Mouse (Mus musculus): ENCODE results near the gene Zbtb38. TPM values are rescaled to one million over a fixed set of nuclear protein-coding genes. Genes with fewer than 3 reads are reported as not detected.

The Zbtb38 gene
- polyA plus RNA-seq, 1 experiment from 2014 or later: 20.5 TPM

- no peaks in the 10 kb centered on the region for H3K9me3 ChIP-seq (ENCODE audit: control insufficient read depth, low read length)
- H3K4me1 ChIP-seq (ENCODE audit: control insufficient read depth, insufficient read depth, low read length): peaks cover 11% of the 10 kb centered on the region; the same call in 1 of the 2 replicates
- H3K4me3 ChIP-seq (ENCODE audit: low read length): no peak overlapping the region
- H3K27me3 ChIP-seq (ENCODE audit: control insufficient read depth, insufficient read depth, low read length): no peaks in the 10 kb centered on the region
- H3K4me2 ChIP-seq (replicated peaks; ENCODE audit: low read depth, low read length): no peak overlapping the region; the same call in 1 of the 2 replicates
- H3K36me3 ChIP-seq (ENCODE audit: control insufficient read depth, insufficient read depth, low read length): no peaks in the 10 kb centered on the region
- 68% methylated on average over 10 of the region's 10 CpGs for WGBS
- H3K9ac ChIP-seq (ENCODE audit: low read depth, low read length): no peak overlapping the region
- no peak for ATAC-seq (ENCODE audit: low FRiP score, low TSS enrichment)
- no peak overlapping the region for H3K27ac ChIP-seq (ENCODE audit: low read depth, low read length)
These were observed 35.2 kb upstream of the Zbtb38 start for GRCm38 (mm10) chr9:96787797-96788196.

- H3K36me3 ChIP-seq (ENCODE audit: control insufficient read depth, insufficient read depth, low read length): no peaks in the 10 kb centered on the region
- no peaks in the 10 kb centered on the region for H3K9me3 ChIP-seq (ENCODE audit: control insufficient read depth, low read length)
- ATAC-seq (ENCODE audit: low FRiP score, low TSS enrichment): peak; percentile 70
- H3K4me2 ChIP-seq (replicated peaks; ENCODE audit: low read depth, low read length): no peak overlapping the region
- H3K4me1 ChIP-seq (ENCODE audit: control insufficient read depth, insufficient read depth, low read length): peaks cover 11% of the 10 kb centered on the region; the same call in 1 of the 2 replicates
- no peak overlapping the region for H3K9ac ChIP-seq (ENCODE audit: low read depth, low read length)
- H3K4me3 ChIP-seq (ENCODE audit: low read length): no peak overlapping the region
- 25% methylated on average over 9 of the region's 9 CpGs for WGBS
- H3K27me3 ChIP-seq (ENCODE audit: control insufficient read depth, insufficient read depth, low read length): no peaks in the 10 kb centered on the region
- H3K27ac ChIP-seq (ENCODE audit: low read depth, low read length): peak overlapping the region; percentile 20; the same call in 1 of the 2 replicates
These were observed 33.3 kb upstream of the Zbtb38 start for GRCm38 (mm10) chr9:96785871-96786342.

DNA sequence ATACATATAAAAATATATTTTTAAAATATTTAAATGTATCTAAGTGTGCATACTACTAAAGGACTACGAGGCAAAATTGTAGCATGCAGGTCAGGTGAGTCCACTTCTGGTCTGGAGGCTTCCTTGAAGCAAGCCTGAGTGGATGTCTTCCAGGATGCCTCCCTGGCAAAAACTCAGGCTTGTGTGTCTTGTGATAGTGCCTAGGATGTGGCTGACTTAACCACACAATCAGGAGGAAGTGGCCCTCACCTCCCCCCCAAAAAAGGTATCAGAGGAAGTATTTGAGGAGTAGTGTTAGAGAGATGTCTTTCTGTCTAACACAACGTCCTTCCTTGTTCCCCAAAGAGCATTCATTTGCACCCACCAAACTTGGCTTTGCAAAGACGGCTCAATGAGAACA is 32.6 kb upstream of the Zbtb38 start:
- no peaks in the 10 kb centered on the region for H3K27me3 ChIP-seq (ENCODE audit: control insufficient read depth, insufficient read depth, low read length)
- H3K36me3 ChIP-seq (ENCODE audit: control insufficient read depth, insufficient read depth, low read length): no peaks in the 10 kb centered on the region
- ATAC-seq (ENCODE audit: low FRiP score, low TSS enrichment): no peak
- H3K9me3 ChIP-seq (ENCODE audit: control insufficient read depth, low read length): no peaks in the 10 kb centered on the region
- H3K9ac ChIP-seq (ENCODE audit: low read depth, low read length): no peak overlapping the region
- no peak overlapping the region for H3K4me3 ChIP-seq (ENCODE audit: low read length)
- peak overlapping the region; percentile 20; the same call in 1 of the 2 replicates for H3K27ac ChIP-seq (ENCODE audit: low read depth, low read length)
- peaks cover 11% of the 10 kb centered on the region; the same call in 1 of the 2 replicates for H3K4me1 ChIP-seq (ENCODE audit: control insufficient read depth, insufficient read depth, low read length)
- H3K4me2 ChIP-seq (replicated peaks; ENCODE audit: low read depth, low read length): no peak overlapping the region
- 68% methylated on average over 3 of the region's 3 CpGs for WGBS

- 87% methylated on average over 9 of the region's 9 CpGs for WGBS
- no peaks in the 10 kb centered on the region for H3K36me3 ChIP-seq (ENCODE audit: control insufficient read depth, insufficient read depth, low read length)
- H3K4me1 ChIP-seq (ENCODE audit: control insufficient read depth, insufficient read depth, low read length): peaks cover 11% of the 10 kb centered on the region; the same call in 1 of the 2 replicates
- no peak for ATAC-seq (ENCODE audit: low FRiP score, low TSS enrichment)
- H3K4me2 ChIP-seq (replicated peaks; ENCODE audit: low read depth, low read length): no peak overlapping the region
- H3K4me3 ChIP-seq (ENCODE audit: low read length): no peak overlapping the region
- no peaks in the 10 kb centered on the region for H3K27me3 ChIP-seq (ENCODE audit: control insufficient read depth, insufficient read depth, low read length)
- H3K9me3 ChIP-seq (ENCODE audit: control insufficient read depth, low read length): no peaks in the 10 kb centered on the region
- H3K27ac ChIP-seq (ENCODE audit: low read depth, low read length): no peak overlapping the region
- no peak overlapping the region for H3K9ac ChIP-seq (ENCODE audit: low read depth, low read length)
These were observed 31.0 kb upstream of the Zbtb38 start for GRCm38 (mm10) chr9:96783667-96784066.

GRCm38 (mm10) chr9:96783258-96783657 is 30.6 kb upstream of the Zbtb38 start:
- peaks cover 11% of the 10 kb centered on the region; the same call in 1 of the 2 replicates for H3K4me1 ChIP-seq (ENCODE audit: control insufficient read depth, insufficient read depth, low read length)
- no peak overlapping the region for H3K4me3 ChIP-seq (ENCODE audit: low read length)
- WGBS: 57% methylated on average over 5 of the region's 5 CpGs
- no peaks in the 10 kb centered on the region for H3K9me3 ChIP-seq (ENCODE audit: control insufficient read depth, low read length)
- H3K9ac ChIP-seq (ENCODE audit: low read depth, low read length): no peak overlapping the region
- H3K27me3 ChIP-seq (ENCODE audit: control insufficient read depth, insufficient read depth, low read length): no peaks in the 10 kb centered on the region
- no peaks in the 10 kb centered on the region for H3K36me3 ChIP-seq (ENCODE audit: control insufficient read depth, insufficient read depth, low read length)
- H3K4me2 ChIP-seq (replicated peaks; ENCODE audit: low read depth, low read length): no peak overlapping the region
- no peak overlapping the region for H3K27ac ChIP-seq (ENCODE audit: low read depth, low read length)
- no peak for ATAC-seq (ENCODE audit: low FRiP score, low TSS enrichment)

GRCm38 (mm10) chr9:96782062-96782461 is 29.4 kb upstream of the Zbtb38 start:
- Histone ChIP-seq H3K27me3 (ENCODE audit: control insufficient read depth, insufficient read depth, low read length) (no peaks in the 10 kb centered on the region), H3K36me3 (ENCODE audit: control insufficient read depth, insufficient read depth, low read length) (no peaks in the 10 kb centered on the region)
- WGBS: 69% methylated on average over 8 of the region's 8 CpGs

GRCm38 (mm10) chr9:96773146-96773545 is 20.5 kb upstream of the Zbtb38 start:
- 7% methylated on average over 6 of the region's 6 CpGs for WGBS
- H3K27ac ChIP-seq (ENCODE audit: low read depth, low read length): no peak overlapping the region
- H3K4me1 ChIP-seq (ENCODE audit: control insufficient read depth, insufficient read depth, low read length): no peaks in the 10 kb centered on the region
- H3K4me3 ChIP-seq (ENCODE audit: low read length): no peak overlapping the region
- H3K9me3 ChIP-seq (ENCODE audit: control insufficient read depth, low read length): no peaks in the 10 kb centered on the region
- H3K9ac ChIP-seq (ENCODE audit: low read depth, low read length): no peak overlapping the region
- no peaks in the 10 kb centered on the region for H3K36me3 ChIP-seq (ENCODE audit: control insufficient read depth, insufficient read depth, low read length)
- peak; percentile 26; the same call in 1 of the 2 replicates for ATAC-seq (ENCODE audit: low FRiP score, low TSS enrichment)
- H3K27me3 ChIP-seq (ENCODE audit: control insufficient read depth, insufficient read depth, low read length): no peaks in the 10 kb centered on the region
- H3K4me2 ChIP-seq (replicated peaks; ENCODE audit: low read depth, low read length): no peak overlapping the region

More at GRCm38 (mm10) chr9:96782062-96782461, 29.4 kb upstream of the Zbtb38 start:
- peaks cover 7% of the 10 kb centered on the region; the same call in 1 of the 2 replicates for H3K4me1 ChIP-seq (ENCODE audit: control insufficient read depth, insufficient read depth, low read length)
- no peaks in the 10 kb centered on the region for H3K9me3 ChIP-seq (ENCODE audit: control insufficient read depth, low read length)
- no peak overlapping the region for H3K9ac ChIP-seq (ENCODE audit: low read depth, low read length)
- no peak overlapping the region for H3K27ac ChIP-seq (ENCODE audit: low read depth, low read length)
- ATAC-seq (ENCODE audit: low FRiP score, low TSS enrichment): no peak
- H3K4me3 ChIP-seq (ENCODE audit: low read length): no peak overlapping the region
- H3K4me2 ChIP-seq (replicated peaks; ENCODE audit: low read depth, low read length): no peak overlapping the region

DNA sequence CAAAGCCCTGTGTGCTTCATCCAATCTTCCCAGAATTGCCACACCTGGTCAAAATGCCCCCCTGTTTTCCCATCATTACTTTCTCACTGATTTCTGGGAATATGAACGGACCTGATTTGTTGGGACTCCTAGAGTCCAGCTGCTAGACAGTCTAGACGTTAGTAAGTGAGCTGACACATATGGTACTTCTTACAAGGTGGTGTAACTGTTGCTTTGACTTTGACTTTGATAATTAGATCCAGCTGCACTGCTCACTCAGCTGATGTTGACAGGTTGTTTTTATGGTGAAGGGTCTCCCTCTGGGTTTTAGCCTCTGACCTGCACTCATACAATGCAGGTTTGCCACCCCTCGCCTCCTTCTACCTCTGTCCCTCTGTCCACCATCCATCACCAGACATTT is 17.8 kb upstream of the Zbtb38 start:
- Histone ChIP-seq H3K4me2 (replicated peaks; ENCODE audit: low read depth, low read length) (no peak overlapping the region), H3K4me1 (ENCODE audit: control insufficient read depth, insufficient read depth, low read length) (peaks cover 3% of the 10 kb centered on the region; the same call in 1 of the 2 replicates), H3K27me3 (ENCODE audit: control insufficient read depth, insufficient read depth, low read length) (no peaks in the 10 kb centered on the region), H3K36me3 (ENCODE audit: control insufficient read depth, insufficient read depth, low read length) (no peaks in the 10 kb centered on the region), H3K9me3 (ENCODE audit: control insufficient read depth, low read length) (no peaks in the 10 kb centered on the region), H3K4me3 (ENCODE audit: low read length) (no peak overlapping the region), H3K9ac (ENCODE audit: low read depth, low read length) (no peak overlapping the region), H3K27ac (ENCODE audit: low read depth, low read length) (no peak overlapping the region)
- 47% methylated on average over 3 of the region's 3 CpGs for WGBS
- ATAC-seq (ENCODE audit: low FRiP score, low TSS enrichment): no peak

DNA sequence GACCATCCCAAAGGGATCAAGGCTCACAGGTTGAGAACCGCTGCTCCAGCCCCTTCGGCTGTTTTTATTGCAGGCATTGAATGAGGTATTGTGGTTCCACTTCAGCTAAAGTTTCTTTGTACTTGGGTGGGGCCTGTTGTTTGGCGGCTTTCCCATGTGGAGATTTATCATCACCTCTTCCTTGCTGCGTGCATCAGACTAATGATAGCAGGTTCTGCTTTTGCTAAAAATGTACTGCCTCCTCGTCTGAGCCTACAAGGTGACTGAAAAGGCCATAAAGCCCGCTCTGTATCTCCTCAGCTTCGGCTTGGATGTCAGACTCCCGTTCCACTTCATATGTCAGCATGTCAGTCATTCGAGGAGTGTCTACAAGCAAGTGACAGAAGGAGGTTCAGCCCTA is 17.0 kb upstream of the Zbtb38 start:
- Histone ChIP-seq H3K4me3 (ENCODE audit: low read length) (no peak overlapping the region), H3K9me3 (ENCODE audit: control insufficient read depth, low read length) (no peaks in the 10 kb centered on the region), H3K27me3 (ENCODE audit: control insufficient read depth, insufficient read depth, low read length) (no peaks in the 10 kb centered on the region), H3K4me2 (replicated peaks; ENCODE audit: low read depth, low read length) (no peak overlapping the region), H3K9ac (ENCODE audit: low read depth, low read length) (no peak overlapping the region), H3K4me1 (ENCODE audit: control insufficient read depth, insufficient read depth, low read length) (peaks cover 4% of the 10 kb centered on the region; the same call in 1 of the 2 replicates), H3K36me3 (ENCODE audit: control insufficient read depth, insufficient read depth, low read length) (no peaks in the 10 kb centered on the region), H3K27ac (ENCODE audit: low read depth, low read length) (no peak overlapping the region)
- 57% methylated on average over 9 of the region's 9 CpGs for WGBS
- ATAC-seq (ENCODE audit: low FRiP score, low TSS enrichment): no peak
